Mouse (Mus musculus) C2C12 (cell line): ENCODE results near the gene Auts2.

Experiments used
- CEBPB ChIP-seq: IDR thresholded peaks from one replicate; pipeline ENCODE4 v1.6.1; 2011; ENCODE audit warnings: low read depth, mild to moderate bottlenecking, control low read depth, moderate library complexity
- CTCF ChIP-seq: IDR thresholded peaks from one replicate; pipeline ENCODE4 v1.5.1; 2011; ENCODE audit not compliant: control insufficient read depth, insufficient read depth, insufficient read length
- FOSL1 ChIP-seq: IDR thresholded peaks from one replicate; pipeline ENCODE4 v1.8.0; 2011; ENCODE audit warnings: mild to moderate bottlenecking, low read length; ENCODE audit not compliant: poor library complexity, insufficient read depth, severe bottlenecking
- MAX ChIP-seq: IDR thresholded peaks from one replicate; pipeline ENCODE4 v1.6.1; 2011; ENCODE audit warnings: mild to moderate bottlenecking, control low read depth
- MYOG ChIP-seq: IDR thresholded peaks from one replicate; pipeline ENCODE4 v1.6.1; 2011; ENCODE audit not compliant: control insufficient read depth, insufficient read length; ENCODE audit errors: extremely low read depth
- USF1 ChIP-seq: IDR thresholded peaks from one replicate; pipeline ENCODE4 v1.6.1; 2011; ENCODE audit warnings: low read depth, mild to moderate bottlenecking, control low read depth, moderate library complexity

GRCm38 (mm10) chr5:132481476-132481875, 61.7 kb downstream of the Auts2 start:
- TF ChIP-seq CTCF (no peak), CEBPB (no peak), FOSL1 (no peak), MAX (no peak), MYOG (no peak), USF1 (no peak)
